Mouse (Mus musculus) gastrocnemius, adult 18-20 months (tissue): ENCODE results near the gene Cacnb4. TPM values are rescaled to one million over a fixed set of nuclear protein-coding genes. Genes with fewer than 3 reads are reported as not detected.
A peak's percentile ranks its signal among the peaks of the same experiment; 100 is the strongest.

Source experiments
- DNase-seq: peaks from one replicate; pipeline ENCODE4 v3.0.0; 2021; ENCODE audit warnings: low spot score
- total RNA-seq, 2 experiments: library from RNA; stranded (reverse); gene quantifications; 2 replicates each; pipeline ENCODE4 v1.2.3; 2021

Gene Cacnb4
- total RNA-seq, 2 experiments from 2014 or later = 0.21 to 0.55 TPM

DNA sequence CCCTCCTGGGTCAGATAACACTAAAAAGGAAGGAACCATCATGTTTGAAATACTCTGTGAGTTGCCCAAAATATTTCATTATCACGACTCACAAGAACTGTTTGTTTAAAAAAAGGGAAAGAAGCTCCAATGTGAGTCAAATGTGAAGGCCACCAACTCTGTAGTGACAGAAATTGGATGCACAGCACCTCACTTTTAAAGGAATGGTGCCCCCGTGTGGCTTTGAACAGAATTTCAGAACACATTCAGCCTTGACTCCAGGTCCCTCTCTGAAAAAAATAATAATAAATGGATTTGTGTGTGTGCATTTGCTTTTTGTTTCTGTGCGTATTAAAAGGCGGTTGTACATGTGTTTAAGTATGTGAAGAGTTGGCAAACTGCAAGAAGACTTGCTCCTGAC lies 71.3 kb downstream of the Cacnb4 start:
- DNase-seq = peak; percentile 67

DNA sequence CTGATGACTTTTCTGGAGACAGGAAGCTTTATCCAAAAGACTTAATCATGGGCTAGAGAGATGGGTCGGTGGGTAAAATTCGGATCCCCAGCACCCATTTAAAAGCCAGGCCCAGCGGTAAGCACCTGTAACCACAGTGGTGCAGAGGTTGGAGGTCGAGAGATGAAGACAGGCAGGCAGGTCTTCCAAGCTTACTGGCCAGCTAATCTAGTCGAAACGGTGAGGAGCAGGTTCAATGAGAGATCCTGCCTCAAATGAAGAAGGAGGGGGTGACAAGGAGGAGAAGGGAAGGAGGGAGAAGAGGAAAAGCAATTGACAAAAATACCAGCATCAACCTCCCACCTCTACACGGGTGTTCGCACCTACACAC lies 72.0 kb downstream of the Cacnb4 start:
- no peak for DNase-seq

DNA sequence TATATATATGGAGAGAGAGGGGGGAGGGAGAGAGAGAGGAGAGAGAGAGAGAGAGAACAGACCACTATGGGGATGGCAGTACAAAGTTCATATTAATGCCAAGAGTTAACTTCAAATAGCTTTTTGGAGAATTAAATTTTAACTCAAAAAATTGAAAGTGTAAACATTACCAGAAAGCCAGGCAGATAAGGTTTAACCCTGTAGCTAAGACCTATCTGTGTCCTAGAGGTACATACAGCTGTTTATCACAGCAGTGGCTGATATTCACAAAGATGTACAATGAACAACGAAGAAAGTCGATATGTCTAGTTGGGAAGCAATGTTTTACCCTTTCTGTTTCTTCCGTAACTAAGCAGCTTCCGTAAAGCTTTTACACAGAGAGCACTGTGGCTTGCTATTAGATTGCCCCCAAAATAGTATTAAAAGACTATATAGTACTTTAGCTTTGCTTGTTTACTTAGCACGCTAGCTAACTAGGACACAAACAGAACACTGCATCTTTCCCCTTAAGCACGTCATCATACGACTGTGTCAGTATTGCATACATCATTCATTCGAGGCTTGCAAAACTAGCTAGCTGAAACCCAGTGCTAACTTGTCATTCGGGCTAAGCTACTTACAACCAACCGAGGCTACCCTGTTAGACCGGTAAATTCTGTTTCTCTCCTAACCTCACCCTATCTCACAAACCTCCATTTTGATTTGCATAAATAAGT lies 72.5 kb downstream of the Cacnb4 start:
- DNase-seq = no peak

DNA sequence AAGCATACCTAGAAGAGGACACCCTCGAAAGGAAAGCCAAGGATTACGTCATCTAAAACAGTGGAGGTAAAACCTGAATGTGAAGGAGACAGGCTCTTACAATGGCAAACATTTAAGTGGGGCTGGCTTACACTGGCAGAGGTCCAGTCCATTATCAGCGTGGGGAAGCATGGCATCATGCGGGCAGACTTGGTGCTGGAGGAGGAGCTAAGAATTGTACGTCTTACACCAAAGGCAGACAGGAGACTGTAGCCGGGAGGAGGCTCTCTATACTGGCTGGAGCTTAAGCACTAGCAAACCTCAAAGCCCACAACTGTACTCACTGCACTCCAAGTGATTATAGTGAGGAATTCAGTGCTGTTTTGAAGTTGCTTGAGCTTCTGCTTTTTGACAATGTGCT lies 73.2 kb downstream of the Cacnb4 start:
- DNase-seq = no peak

DNA sequence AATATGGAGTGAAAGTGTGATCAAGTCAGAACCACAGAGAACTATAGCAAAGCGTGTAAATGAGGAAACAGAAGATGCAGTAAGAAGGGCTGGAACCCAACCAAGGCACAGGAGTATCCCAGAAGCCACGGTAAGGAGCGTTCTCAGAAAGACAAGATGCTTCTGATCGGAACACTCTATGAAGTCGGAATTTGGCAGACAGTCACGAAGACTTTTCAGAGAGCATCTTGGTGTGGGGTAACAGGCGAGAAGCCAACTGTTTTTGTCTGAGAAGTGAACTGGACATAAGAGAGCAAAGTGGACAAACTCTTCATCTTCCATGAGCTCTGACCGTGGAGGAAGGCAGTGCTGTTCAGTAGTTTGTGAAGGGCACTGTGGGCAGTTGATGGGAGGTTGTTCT lies 73.7 kb downstream of the Cacnb4 start:
- DNase-seq = no peak

DNA sequence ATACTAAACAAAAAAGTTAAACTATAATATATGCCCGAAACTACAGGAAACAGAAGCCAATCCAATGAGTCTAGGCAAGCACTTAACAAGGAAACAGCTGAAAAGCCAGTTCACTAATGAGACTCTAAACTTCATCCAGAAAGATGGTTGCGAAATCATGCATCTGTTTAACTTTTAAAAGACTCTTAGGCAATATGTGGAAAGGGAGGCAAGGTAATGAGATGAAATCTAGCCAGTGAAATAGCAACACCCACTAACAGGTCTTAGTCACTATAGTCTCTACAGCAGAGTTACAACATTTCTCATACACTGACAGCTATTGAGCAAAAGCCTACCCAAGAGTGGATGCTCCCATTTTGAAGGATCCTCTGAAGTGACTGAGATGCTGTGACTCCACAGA lies 74.4 kb downstream of the Cacnb4 start:
- peak; percentile 56 for DNase-seq

DNA sequence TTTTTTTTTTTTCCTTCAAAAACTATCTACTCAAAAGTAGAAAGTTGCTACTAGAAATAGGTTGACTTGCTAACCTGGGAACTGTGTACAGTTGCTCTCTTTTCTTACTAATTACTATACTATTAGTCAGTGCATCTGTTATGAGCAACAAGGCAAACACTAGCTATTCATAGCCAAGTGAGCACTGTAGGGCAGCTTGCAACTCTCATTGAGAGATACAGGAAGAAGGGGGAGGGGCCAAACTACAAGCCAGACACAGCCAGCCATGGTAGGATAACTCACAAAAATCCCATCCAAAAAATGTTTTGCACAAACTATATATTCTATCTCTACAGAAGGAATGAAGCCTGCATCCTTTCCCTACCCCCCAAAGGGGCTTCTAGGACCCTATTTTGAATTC lies 79.1 kb downstream of the Cacnb4 start:
- DNase-seq = no peak

DNA sequence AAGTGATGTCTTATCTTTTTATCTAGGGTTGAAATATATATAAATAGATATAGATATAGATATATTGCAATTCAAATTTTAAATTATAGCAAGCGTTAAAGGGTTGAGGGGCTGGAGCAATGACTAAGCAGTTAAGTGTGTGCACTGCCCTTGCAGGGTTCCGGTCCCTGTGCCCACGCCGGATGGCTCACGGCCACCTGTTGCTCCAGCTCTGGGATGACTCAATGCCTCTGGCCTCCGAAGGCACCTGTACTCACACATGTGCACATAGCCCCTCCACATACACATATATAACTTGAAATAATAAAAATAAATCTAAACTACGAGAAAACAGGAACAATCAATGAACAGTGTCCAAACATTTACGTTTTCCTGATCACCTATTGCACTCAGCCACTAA lies 82.8 kb downstream of the Cacnb4 start:
- DNase-seq = no peak

DNA sequence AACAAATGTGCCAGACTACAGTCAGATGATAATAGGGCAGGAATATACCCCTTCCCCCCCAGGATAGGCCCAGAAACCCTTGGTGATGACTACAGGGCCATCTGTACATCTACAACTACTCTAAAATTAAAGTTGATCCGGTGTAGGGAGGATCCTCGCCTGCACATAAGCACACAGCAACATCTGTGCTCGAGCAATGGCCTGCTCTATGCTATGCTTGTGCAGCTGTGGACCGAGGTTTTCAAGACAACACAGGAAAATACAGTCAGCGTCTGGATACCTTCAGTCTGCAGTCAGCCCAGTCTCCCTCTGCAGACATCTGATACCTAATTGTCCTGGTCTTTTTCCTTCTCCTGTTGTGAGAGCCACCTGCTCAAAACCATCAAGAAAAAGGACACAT lies 83.4 kb downstream of the Cacnb4 start:
- DNase-seq = no peak

DNA sequence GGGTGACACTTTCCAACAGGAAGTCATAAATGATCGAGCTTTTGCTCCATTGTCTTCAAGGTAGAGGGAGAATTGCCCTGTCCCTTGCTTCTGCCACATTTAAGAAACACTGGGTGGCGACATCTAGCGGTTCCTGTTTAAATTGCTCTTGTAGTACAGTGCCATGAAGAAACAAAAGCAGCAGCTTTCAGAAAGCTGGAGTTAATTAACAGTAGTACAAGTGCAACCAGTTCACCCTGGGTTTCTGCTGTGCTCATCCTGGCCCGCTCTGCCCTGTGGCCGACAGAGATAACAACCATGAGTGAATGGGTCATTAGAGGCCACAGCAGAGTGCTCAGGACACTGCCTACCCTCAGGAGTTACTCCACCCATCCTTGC lies 85.7 kb downstream of the Cacnb4 start:
- DNase-seq = peak; percentile 89

DNA sequence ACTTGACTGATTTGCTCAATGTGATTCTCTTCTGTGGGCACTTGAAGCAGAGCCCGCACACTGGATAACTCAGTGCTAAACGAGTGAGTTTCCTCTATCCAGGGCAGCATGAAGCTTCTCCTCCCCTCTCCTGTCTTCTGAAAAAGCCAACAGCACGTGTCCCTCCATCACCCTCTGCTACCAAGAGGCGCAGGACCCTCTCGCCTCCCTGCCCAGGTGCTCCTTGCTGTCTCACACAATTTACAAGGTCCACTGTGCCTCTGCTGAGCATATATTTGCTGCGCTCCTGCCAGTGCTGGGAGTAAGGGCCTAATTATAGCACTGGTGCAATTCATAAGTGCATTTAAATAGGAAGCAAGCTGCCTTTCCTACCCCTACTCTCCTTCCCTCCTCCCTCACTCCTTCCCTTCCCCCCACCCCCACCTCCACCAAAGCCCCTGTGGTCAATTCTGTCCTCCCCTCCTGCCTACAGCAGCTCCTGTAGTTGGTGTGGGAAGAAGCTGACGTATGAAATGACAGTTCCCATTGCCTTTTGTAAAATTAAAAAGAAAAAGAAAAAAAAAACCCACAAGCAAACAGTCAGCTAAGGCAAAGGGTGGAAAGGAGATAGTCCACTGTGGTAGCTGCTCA lies 86.2 kb downstream of the Cacnb4 start:
- DNase-seq = peak; percentile 21

DNA sequence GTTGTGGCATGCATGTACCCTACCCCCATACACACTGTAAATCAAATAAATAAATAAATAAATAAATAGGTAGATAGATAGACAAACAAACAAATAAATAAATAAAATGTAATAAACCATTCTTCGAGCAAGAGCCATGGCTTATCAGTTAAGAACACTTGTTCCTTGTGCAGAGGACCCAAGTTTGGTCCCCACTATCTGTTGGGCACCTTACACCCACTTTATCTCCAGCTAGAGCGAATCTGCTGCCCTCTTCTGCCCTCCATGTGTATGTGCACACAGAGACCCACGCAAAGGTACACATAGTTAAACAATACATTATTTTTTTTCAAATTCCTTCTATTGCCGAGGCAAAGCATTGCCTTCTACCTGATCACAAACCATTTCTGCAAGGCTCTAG lies 87.1 kb downstream of the Cacnb4 start:
- no peak for DNase-seq

DNA sequence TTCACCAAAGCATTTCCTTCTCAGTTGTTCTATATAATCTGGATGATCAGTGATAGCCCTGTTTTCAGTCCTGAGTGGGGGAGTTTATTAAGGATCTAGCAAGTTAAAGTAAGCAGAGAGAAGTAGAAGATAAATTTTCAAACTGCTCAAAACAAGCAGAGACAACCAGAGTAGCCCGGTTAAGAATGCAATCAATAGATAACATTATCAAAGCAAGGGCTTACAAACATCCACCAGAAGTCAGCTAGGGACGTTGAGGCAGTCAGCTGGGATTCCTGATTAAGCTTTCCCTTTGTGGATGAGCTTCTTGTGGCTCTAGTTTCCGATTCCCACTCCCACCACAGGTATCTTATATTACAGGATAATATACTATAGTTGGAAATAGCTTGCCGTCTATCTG lies 91.2 kb downstream of the Cacnb4 start:
- DNase-seq = no peak

DNA sequence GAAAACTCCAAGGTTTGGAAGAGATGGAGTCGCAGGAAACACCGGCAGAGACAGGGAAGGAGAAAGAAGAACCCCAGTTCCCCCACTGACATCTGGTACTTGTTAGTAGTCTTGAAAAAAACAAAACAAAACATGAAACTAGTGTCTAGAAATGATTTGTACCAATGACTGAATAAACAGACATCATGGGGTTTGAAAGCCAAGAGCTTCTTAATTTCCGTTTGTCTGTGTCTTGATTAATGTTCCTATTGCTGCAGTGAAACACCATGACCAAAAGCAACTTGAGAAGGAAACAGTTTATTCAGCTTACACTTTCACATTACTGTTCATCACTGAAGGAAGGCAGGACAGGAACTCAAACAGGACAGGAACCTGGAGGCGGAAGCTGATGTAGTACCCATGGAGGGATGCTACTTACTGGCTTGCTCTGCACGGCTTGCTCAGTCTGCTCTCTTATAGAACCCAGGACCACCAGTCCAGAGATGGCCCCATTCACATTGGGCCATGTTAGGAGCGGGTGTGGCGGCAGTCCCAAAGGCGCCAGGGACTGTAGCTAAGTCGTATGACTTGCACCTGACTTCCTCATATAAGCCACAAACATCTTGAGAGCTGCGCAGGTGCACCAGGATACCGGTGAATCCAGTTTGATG lies 95.4 kb downstream of the Cacnb4 start:
- DNase-seq = peak; percentile 41

DNA sequence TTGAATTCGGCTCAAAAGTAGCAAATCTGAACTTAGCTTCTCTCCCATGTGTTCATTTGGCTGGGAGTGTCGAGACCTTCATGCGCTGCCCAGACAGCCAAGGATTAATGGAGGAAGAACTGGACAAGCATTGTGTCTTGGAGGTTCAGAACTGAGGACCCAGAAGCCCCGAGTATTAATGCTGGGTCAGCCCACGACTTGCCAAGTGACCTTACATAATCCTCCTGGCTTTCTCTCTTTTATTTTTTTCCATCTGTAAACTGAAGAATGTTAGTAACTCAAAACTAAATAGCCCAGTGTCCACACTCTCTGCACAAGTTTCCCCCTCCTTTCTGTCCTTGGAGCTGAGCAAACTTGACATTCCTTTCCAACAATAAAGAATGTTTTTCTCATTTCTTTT lies 95.9 kb downstream of the Cacnb4 start:
- peak; percentile 67 for DNase-seq

DNA sequence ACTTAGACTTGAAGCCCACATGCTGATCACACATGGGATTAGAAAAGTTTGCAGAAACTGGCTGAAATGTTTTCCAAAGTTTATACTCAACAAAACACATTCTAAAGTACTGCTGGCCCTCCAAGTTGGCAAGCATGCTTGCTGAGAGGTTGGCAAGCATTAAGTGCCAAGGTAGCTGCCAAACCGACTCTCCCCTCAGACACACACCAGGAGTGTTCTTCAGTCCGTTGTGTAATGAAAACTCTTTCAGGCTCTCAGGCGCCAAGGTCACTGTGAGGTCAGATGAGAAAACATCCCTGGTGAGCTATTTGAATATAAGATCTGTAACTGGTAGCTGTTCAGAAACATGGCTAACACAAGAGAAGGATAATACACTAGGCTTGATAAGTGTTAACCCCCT lies 97.8 kb downstream of the Cacnb4 start:
- DNase-seq = peak; percentile 73

DNA sequence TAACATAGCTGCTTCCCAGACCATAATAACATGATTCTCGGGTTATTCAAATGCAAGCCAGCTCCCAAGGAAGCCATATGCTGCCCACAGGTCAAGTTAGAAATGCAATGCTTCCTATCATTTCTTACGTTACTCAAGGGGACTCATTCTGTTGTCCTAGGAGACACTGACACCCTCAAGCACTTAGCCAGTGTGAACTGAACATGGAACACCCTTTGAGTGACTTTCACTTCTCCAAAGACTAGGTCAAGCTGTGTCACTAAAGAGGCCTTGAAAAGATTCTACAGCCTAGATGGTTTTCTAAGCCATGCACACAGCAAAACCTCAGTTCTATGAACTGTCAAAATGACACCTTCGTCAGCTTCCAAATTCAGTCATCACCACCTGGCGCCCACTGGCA lies 98.9 kb downstream of the Cacnb4 start:
- no peak for DNase-seq

DNA sequence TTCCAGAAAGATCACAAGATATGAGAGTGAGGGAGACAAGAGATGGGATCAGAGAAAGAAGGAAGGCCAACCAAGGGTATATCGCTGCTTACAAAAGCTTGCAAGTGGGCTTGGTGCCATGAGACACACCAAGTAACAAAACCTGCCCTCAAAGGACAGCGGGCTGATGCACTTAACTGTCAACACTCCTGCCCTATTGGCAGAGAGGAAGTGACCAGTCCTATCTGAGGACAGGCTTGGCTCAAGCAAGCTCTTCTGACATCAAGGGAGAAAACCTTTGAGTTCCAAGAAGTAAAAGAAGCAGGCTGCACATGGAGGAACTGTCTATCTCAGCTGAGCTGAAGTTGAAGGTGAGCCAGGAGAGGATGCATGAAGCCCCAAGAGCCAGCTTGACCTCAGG lies 100.1 kb downstream of the Cacnb4 start:
- peak; percentile 24 for DNase-seq

DNA sequence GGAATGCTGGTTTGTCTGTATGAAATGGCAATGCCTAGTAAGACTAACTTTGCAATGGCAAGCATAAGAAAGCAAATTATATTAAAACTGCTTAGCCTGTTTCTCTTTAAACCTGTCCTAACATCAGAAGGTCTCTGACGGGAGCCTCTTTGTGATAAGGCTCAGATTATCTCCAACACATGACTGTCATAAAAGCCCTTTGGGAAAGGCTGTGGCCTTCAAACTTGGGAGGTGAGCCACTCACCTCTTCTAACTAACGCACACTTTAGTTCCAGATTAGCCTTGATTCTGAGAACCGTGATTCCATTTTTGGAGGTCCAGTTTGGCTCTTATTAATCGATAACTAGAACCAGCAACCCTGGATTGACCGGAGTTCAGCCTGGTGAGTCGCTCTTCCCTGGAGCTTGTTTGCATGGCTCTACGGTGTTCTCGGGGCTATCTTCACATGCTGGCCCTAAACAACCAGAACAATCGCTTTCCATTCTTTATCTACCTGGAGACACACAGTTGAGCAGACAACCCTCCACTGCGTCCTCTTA lies 100.9 kb downstream of the Cacnb4 start:
- no peak for DNase-seq

DNA sequence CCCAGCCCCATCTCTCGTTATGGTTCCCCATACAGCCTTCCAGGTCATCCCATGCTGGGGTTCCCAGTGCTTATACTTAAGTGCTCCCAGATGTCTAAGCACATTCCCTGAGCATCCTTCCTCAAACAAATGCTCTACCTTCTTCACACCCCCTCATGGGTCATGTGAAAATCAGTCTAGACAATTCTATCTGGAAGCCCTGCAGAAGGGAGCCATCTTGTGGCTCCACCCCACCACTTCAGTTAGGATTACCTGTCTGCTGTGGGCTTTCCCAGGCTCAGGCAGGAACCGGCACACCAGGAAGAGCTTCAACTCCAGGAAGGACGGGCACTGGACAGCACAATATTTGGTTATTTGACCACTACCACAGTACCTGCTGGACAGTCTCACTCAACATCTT lies 101.7 kb downstream of the Cacnb4 start:
- DNase-seq = no peak

DNA sequence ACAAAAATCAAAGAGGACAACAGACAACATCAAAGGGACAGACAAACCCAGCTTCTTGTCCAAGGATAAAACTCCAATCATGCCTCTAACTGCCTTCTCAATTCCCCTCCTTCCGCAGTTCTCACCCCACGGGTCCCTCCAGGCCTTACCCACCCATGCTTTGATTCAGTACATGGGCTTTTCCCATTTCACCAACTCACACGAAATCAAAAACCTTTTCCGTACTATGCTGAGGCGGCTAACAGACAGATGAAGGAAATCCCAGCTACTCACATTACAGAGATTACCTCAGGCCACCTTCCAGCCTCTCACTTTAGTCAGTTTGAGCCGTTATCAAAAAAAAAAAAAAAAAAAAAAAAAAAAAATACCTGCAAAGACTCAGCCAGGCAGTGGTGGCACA lies 104.4 kb downstream of the Cacnb4 start:
- no peak for DNase-seq

DNA sequence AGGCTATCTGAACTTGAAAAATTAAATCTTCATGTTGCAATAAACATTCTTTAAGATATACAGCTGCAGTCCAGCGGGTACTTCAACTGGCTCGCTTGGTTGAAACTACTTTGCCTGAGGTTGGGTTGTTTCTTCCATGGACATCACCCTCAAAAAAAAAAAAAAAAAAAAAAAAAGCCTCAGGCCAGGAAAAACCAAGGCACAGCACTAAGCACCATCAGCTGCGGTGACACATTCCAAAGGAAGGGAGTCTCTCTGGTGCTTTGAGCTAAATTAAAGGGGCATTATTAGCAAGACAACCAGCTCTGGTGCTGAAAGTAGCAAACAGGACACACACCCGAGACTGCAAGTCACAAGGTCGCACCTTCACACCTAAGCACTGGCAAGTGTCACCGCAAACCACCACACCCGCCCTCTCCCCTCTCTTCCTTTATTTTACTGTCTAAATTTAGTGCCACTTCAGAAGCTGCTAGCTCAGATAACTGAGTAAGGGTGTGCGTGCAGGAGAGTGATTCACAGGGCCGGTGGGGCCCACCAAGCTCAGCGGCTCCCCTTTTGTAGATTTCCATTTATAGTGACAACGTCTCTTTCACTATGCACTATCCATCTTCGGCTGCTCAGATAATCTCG lies 105.2 kb downstream of the Cacnb4 start:
- DNase-seq = no peak
